Mouse (Mus musculus): ENCODE measurements at regions not wholly inside any gene's neighbourhood (a gene's known extent, or its start where the extent isn't known, plus 50 kb on each side); places are given as distances from the start of the nearest gene placed in this dataset.

DNA sequence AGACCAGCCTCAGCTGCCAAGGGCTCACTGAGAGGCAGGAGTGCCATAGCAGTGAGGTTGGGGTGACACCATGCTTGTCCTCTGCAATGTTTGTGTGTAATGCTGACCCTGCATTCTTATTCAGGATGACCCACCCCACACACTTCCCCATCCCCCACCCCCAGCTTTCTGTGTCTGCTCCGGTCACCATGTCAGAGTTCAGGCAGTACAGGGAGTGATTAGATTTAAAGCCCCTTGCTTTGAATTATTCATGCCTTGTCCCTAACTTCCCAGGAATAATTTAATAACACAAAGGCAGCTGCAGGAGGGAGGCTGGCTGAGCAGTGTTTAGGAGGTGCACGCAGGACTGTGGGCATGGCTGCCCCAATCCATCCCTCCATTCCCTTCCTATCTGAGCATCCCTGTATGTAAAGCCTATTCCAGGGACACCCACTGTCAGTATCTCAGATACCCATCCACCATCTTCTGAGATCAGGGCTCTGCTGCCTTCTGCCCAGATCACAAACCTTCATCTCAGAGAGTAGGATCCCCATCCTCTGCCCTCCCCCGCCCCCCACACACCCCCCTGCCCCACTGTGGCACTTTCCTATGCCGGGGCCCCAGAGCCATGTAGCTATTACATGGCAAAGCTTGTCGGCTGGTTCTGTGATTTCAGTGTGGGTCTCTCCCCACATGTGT lies 76.0 kb upstream of the Rufy1 start:
- Histone ChIP-seq H3K27me3 (ENCODE audit: control insufficient read depth, insufficient read depth, low read length) (no peaks in the 10 kb centered on the region), H3K27ac (ENCODE audit: low read depth, low read length) (peak overlapping the region; percentile 63), H3K4me1 (replicated peaks; ENCODE audit: control insufficient read depth, insufficient read depth, low read length) (peaks cover 2% of the 10 kb centered on the region), H3K4me3 (ENCODE audit: low read depth, low read length) (no peak overlapping the region), H3K9ac (ENCODE audit: low read depth, low read length) (no peak overlapping the region), H3K9me3 (ENCODE audit: control insufficient read depth, low read length) (no peaks in the 10 kb centered on the region), H3K36me3 (ENCODE audit: control insufficient read depth, insufficient read depth, low read length) (no peaks in the 10 kb centered on the region), H3K4me2 (replicated peaks; ENCODE audit: low read depth, low read length) (no peak overlapping the region)
- DNase-seq (ENCODE audit: low spot score) (peak; percentile 45), ATAC-seq (ENCODE audit: low FRiP score) (peak; percentile 90)
- 38% methylated on average over 5 of the region's 5 CpGs for WGBS

DNA sequence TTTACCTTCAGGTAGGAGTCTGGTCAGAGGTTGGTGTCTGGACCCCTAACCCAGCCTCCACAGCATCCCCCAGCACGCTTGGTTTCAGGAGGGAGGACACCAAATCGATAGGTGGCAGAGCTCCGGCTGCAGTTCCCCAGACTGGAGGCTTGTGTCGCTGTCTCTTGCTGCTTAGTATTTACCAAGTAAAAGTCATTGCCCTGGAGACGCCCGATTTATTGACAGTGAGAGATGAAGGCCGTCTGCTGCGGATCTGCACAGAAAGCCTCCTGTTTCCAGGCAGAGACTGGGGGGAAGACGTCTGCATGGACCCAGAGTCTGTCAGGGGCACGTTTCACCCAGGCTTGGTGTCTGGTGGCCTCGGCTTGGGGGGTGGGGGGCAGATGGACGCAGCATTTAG lies 70.4 kb upstream of the Rufy1 start:
- Histone ChIP-seq H3K36me3 (ENCODE audit: control insufficient read depth, insufficient read depth, low read length) (no peaks in the 10 kb centered on the region), H3K4me1 (replicated peaks; ENCODE audit: control insufficient read depth, insufficient read depth, low read length) (no peaks in the 10 kb centered on the region), H3K9me3 (ENCODE audit: control insufficient read depth, low read length) (no peaks in the 10 kb centered on the region), H3K9ac (ENCODE audit: low read depth, low read length) (no peak overlapping the region), H3K27me3 (ENCODE audit: control insufficient read depth, insufficient read depth, low read length) (no peaks in the 10 kb centered on the region), H3K27ac (ENCODE audit: low read depth, low read length) (no peak overlapping the region), H3K4me3 (ENCODE audit: low read depth, low read length) (no peak overlapping the region), H3K4me2 (replicated peaks; ENCODE audit: low read depth, low read length) (no peak overlapping the region)
- no peak for DNase-seq (ENCODE audit: low spot score)
- no peak for ATAC-seq (ENCODE audit: low FRiP score)
- WGBS = 61% methylated on average over 12 of the region's 12 CpGs

DNA sequence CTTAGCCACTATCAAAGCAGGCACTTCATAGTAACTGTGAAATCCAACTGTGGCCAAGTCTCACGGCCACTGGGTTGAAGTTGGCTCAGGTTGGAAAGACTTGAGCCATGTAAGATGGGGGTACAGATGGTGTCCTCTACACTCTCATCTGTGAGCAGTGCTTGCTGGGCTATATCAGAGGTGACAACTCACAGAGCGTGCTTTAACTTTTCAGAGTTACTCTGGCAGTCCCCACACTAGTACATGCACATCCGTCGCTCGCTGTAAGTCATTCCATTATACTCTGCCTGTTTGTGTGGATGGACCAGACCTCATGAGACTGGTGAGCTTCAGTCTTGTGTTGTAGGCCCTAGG lies 62.2 kb upstream of the Rufy1 start:
- ATAC-seq (ENCODE audit: low FRiP score) = no peak
- Histone ChIP-seq H3K36me3 (ENCODE audit: control insufficient read depth, insufficient read depth, low read length) (no peaks in the 10 kb centered on the region), H3K27ac (ENCODE audit: low read depth, low read length) (0 out of 2 replicates have a peak overlapping the region, but pooled peaks have one; percentile 11), H3K9me3 (ENCODE audit: control insufficient read depth, low read length) (no peaks in the 10 kb centered on the region), H3K9ac (ENCODE audit: low read depth, low read length) (no peak overlapping the region), H3K4me3 (ENCODE audit: low read depth, low read length) (no peak overlapping the region), H3K27me3 (ENCODE audit: control insufficient read depth, insufficient read depth, low read length) (no peaks in the 10 kb centered on the region), H3K4me2 (replicated peaks; ENCODE audit: low read depth, low read length) (no peak overlapping the region), H3K4me1 (replicated peaks; ENCODE audit: control insufficient read depth, insufficient read depth, low read length) (no peaks in the 10 kb centered on the region; the same call in 1 of the 2 replicates)
- DNase-seq (ENCODE audit: low spot score) = no peak
- 86% methylated on average over 5 of the region's 5 CpGs for WGBS

DNA sequence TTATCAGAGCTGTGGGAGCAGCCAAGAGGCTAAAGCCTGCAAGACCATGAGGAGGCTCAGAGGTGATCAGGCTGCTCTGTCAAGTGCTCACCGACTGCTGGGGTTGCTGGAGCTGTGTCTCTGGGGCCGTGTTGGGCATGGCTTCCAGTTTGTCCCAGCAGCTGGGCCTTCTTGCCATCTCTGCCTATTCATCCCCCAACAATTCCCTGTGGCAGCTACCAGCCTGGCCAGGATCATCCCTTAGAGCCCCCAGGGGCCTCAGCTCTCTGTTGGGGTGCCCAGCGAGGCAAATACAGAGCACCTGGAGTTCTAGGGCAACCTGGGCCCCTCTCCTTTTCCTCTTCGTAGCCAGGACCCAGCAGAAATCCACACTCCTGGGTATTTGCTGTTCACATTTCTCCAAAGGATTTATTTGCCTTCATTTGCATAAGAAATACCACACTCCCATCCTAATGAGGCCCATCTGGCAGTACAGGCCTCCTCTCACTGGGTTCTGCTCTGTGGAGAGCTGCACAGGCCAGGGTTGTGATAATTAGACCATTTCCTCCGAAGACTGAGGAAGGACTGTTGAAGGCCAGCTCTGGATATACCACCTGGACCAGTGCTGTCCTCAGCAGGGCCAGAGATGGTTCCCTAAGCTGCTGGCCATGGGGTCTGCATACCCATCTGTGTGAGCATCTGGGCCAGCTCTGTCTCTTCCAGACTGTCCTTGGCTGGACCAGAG lies 61.6 kb upstream of the Rufy1 start:
- H3K9ac ChIP-seq (ENCODE audit: low read depth, low read length) = no peak overlapping the region
- no peaks in the 10 kb centered on the region for H3K27me3 ChIP-seq (ENCODE audit: control insufficient read depth, insufficient read depth, low read length)
- H3K4me2 ChIP-seq (replicated peaks; ENCODE audit: low read depth, low read length) = no peak overlapping the region
- peak overlapping the region; percentile 67; the same call in 1 of the 2 replicates for H3K27ac ChIP-seq (ENCODE audit: low read depth, low read length)
- ATAC-seq (ENCODE audit: low FRiP score) (peak; percentile 75), DNase-seq (ENCODE audit: low spot score) (peak; percentile 21)
- no peaks in the 10 kb centered on the region for H3K36me3 ChIP-seq (ENCODE audit: control insufficient read depth, insufficient read depth, low read length)
- no peaks in the 10 kb centered on the region; the same call in 1 of the 2 replicates for H3K4me1 ChIP-seq (replicated peaks; ENCODE audit: control insufficient read depth, insufficient read depth, low read length)
- H3K4me3 ChIP-seq (ENCODE audit: low read depth, low read length) = no peak overlapping the region
- H3K9me3 ChIP-seq (ENCODE audit: control insufficient read depth, low read length) = no peaks in the 10 kb centered on the region
- WGBS = 56% methylated on average over 5 of the region's 5 CpGs

DNA sequence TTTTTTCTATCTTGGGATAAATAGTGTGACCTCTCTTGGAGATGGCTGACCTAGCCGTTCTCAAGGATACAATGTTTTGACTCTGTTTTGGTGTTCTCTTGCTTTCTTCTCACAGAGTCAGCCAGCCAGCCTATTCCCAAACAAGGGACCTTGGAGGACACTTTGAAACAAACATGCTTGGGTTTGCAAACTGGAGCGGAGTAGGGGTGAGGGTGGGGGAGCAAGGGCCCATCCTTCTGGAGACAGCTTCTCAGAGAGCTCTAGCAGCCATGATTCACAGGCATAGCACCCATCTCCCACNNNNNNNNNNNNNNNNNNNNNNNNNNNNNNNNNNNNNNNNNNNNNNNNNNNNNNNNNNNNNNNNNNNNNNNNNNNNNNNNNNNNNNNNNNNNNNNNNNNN lies 52.9 kb upstream of the Rufy1 start:
- 96% methylated on average over 2 of the region's 2 CpGs for WGBS
- no peak for ATAC-seq (ENCODE audit: low FRiP score)
- Histone ChIP-seq H3K9ac (ENCODE audit: low read depth, low read length) (no peak overlapping the region), H3K4me3 (ENCODE audit: low read depth, low read length) (no peak overlapping the region), H3K4me2 (replicated peaks; ENCODE audit: low read depth, low read length) (no peak overlapping the region), H3K4me1 (replicated peaks; ENCODE audit: control insufficient read depth, insufficient read depth, low read length) (no peaks in the 10 kb centered on the region), H3K36me3 (ENCODE audit: control insufficient read depth, insufficient read depth, low read length) (no peaks in the 10 kb centered on the region), H3K27ac (ENCODE audit: low read depth, low read length) (no peak overlapping the region), H3K27me3 (ENCODE audit: control insufficient read depth, insufficient read depth, low read length) (no peaks in the 10 kb centered on the region), H3K9me3 (ENCODE audit: control insufficient read depth, low read length) (no peaks in the 10 kb centered on the region)
- no peak for DNase-seq (ENCODE audit: low spot score)

DNA sequence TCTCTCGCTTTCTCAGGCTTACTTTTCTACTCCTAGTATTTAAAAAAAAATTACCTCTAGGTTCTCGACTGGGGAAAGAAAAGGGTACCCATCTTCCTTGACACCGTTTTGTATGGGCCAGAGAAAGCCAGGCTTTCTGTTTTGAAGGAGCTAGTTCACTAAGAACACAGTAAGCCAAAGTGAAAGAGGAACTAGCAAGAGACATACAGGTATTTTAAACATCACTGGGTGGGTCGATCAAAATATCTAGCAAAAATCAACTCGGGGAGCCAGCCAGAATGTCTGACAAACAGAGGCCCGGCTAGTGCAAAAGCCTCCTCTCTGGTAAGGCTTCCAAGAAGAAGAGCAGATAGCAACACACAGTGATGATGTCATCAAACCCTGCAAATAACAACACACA lies 52.2 kb upstream of the Rufy1 start:
- no peak overlapping the region for H3K27ac ChIP-seq (ENCODE audit: low read depth, low read length)
- H3K9me3 ChIP-seq (ENCODE audit: control insufficient read depth, low read length) = no peaks in the 10 kb centered on the region
- no peaks in the 10 kb centered on the region for H3K27me3 ChIP-seq (ENCODE audit: control insufficient read depth, insufficient read depth, low read length)
- ATAC-seq (ENCODE audit: low FRiP score) (no peak), DNase-seq (ENCODE audit: low spot score) (no peak)
- no peaks in the 10 kb centered on the region for H3K4me1 ChIP-seq (replicated peaks; ENCODE audit: control insufficient read depth, insufficient read depth, low read length)
- no peak overlapping the region for H3K9ac ChIP-seq (ENCODE audit: low read depth, low read length)
- H3K36me3 ChIP-seq (ENCODE audit: control insufficient read depth, insufficient read depth, low read length) = no peaks in the 10 kb centered on the region
- H3K4me2 ChIP-seq (replicated peaks; ENCODE audit: low read depth, low read length) = no peak overlapping the region
- no peak overlapping the region for H3K4me3 ChIP-seq (ENCODE audit: low read depth, low read length)
- WGBS = 88% methylated on average over 6 of the region's 6 CpGs

DNA sequence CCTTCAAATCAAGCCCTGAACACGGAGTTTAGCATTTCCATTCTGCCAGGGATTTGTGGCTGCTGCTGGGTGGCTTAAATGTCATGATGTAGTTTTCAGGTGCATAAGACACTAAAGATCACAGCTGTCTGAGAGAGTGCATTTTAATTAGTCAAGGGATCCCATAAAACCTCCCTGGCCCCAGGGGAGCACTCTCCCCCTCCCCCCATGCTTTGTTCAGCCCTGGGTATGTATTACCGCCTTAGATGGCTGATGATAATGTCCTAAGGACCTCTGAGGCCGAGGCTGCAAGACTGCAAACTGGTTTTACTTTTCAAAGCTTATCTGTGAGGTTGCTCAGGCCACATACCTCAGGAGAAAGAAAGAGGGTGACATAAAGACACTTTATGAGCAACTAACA lies 51.7 kb upstream of the Rufy1 start:
- H3K9me3 ChIP-seq (ENCODE audit: control insufficient read depth, low read length) = no peaks in the 10 kb centered on the region
- no peak overlapping the region for H3K9ac ChIP-seq (ENCODE audit: low read depth, low read length)
- no peaks in the 10 kb centered on the region for H3K4me1 ChIP-seq (replicated peaks; ENCODE audit: control insufficient read depth, insufficient read depth, low read length)
- no peaks in the 10 kb centered on the region for H3K27me3 ChIP-seq (ENCODE audit: control insufficient read depth, insufficient read depth, low read length)
- H3K4me3 ChIP-seq (ENCODE audit: low read depth, low read length) = no peak overlapping the region
- ATAC-seq (ENCODE audit: low FRiP score) (no peak), DNase-seq (ENCODE audit: low spot score) (no peak)
- no peaks in the 10 kb centered on the region for H3K36me3 ChIP-seq (ENCODE audit: control insufficient read depth, insufficient read depth, low read length)
- H3K27ac ChIP-seq (ENCODE audit: low read depth, low read length) = no peak overlapping the region
- no peak overlapping the region for H3K4me2 ChIP-seq (replicated peaks; ENCODE audit: low read depth, low read length)
- WGBS = 55% methylated on average over 3 of the region's 3 CpGs
